Mouse (Mus musculus): ENCODE measurements around the gene Hoxd3. TPM values are rescaled to one million over a fixed set of nuclear protein-coding genes. Genes with fewer than 3 reads are reported as not detected.

Hoxd3 gene
- polyA plus RNA-seq, 1 experiment: 0.09 TPM

- WGBS: 6% methylated on average over 13 of the region's 13 CpGs
- Histone ChIP-seq H3K4me3 (replicated peaks; ENCODE audit: extremely low read depth, low read depth, low read length) (no peak overlapping the region), H3K4me1 (ENCODE audit: control insufficient read depth, insufficient read depth, low read length) (peaks cover 4% of the 10 kb centered on the region)
- no peak for TF ChIP-seq POLR2A (IDR thresholded peaks at IDR 0.05; ENCODE audit: borderline replicate concordance, extremely low read depth, low read depth, low read length)
- no peak for TF ChIP-seq CTCF (IDR thresholded peaks at IDR 0.05; ENCODE audit: insufficient read depth, low read length)
- DNase-seq: no peak
Measured at GRCm38 (mm10) chr2:74761941-74762340, 50.2 kb downstream of the Hoxd3 start.

- H3K4me3 ChIP-seq (replicated peaks; ENCODE audit: extremely low read depth, low read depth, low read length): no peak within 1 kb of the TSS
- no peak for DNase-seq
- peaks cover 4% of the 10 kb centered on the region for H3K4me1 ChIP-seq (ENCODE audit: control insufficient read depth, insufficient read depth, low read length)
- 2% methylated on average over 50 of the region's 61 CpGs for WGBS
- TF ChIP-seq CTCF (IDR thresholded peaks at IDR 0.05; ENCODE audit: insufficient read depth, low read length) (no peak), POLR2A (IDR thresholded peaks at IDR 0.05; ENCODE audit: borderline replicate concordance, extremely low read depth, low read depth, low read length) (no peak)
Measured at GRCm38 (mm10) chr2:74762522-74763244, 51.0 kb downstream of the Hoxd3 start, which contains the start of gene Hoxd1. Gene Hoxd1, plus strand, starts transcription at chr2:74762980.

GRCm38 (mm10) chr2:74763245-74763735 lies 51.6 kb downstream of the Hoxd3 start:
- DNase-seq: no peak
- 2% methylated on average over 53 of the region's 53 CpGs for WGBS
- no peak overlapping the region for H3K4me3 ChIP-seq (replicated peaks; ENCODE audit: extremely low read depth, low read depth, low read length)
- TF ChIP-seq CTCF (IDR thresholded peaks at IDR 0.05; ENCODE audit: insufficient read depth, low read length) (no peak), POLR2A (IDR thresholded peaks at IDR 0.05; ENCODE audit: borderline replicate concordance, extremely low read depth, low read depth, low read length) (no peak)
- peaks cover 4% of the 10 kb centered on the region for H3K4me1 ChIP-seq (ENCODE audit: control insufficient read depth, insufficient read depth, low read length)

GRCm38 (mm10) chr2:74763976-74764375 lies 52.2 kb downstream of the Hoxd3 start:
- Histone ChIP-seq H3K4me3 (replicated peaks; ENCODE audit: extremely low read depth, low read depth, low read length) (no peak overlapping the region), H3K4me1 (ENCODE audit: control insufficient read depth, insufficient read depth, low read length) (peaks cover 4% of the 10 kb centered on the region)
- 50% methylated on average over 10 of the region's 10 CpGs for WGBS
- DNase-seq: no peak
- TF ChIP-seq CTCF (IDR thresholded peaks at IDR 0.05; ENCODE audit: insufficient read depth, low read length) (no peak), POLR2A (IDR thresholded peaks at IDR 0.05; ENCODE audit: borderline replicate concordance, extremely low read depth, low read depth, low read length) (no peak)

GRCm38 (mm10) chr2:74774359-74774758 lies 62.6 kb downstream of the Hoxd3 start:
- no peak for DNase-seq
- Histone ChIP-seq H3K4me3 (replicated peaks; ENCODE audit: extremely low read depth, low read depth, low read length) (no peak overlapping the region), H3K4me1 (ENCODE audit: control insufficient read depth, insufficient read depth, low read length) (no peaks in the 10 kb centered on the region)
- 79% methylated on average over 2 of the region's 2 CpGs for WGBS
- TF ChIP-seq POLR2A (IDR thresholded peaks at IDR 0.05; ENCODE audit: borderline replicate concordance, extremely low read depth, low read depth, low read length) (no peak), CTCF (IDR thresholded peaks at IDR 0.05; ENCODE audit: insufficient read depth, low read length) (no peak)

GRCm38 (mm10) chr2:74777536-74778275 lies 66.0 kb downstream of the Hoxd3 start:
- no peaks in the 10 kb centered on the region for H3K4me1 ChIP-seq (ENCODE audit: control insufficient read depth, insufficient read depth, low read length)
- 68% methylated on average over 13 of the region's 13 CpGs for WGBS
- TF ChIP-seq CTCF (IDR thresholded peaks at IDR 0.05; ENCODE audit: insufficient read depth, low read length) (no peak), POLR2A (IDR thresholded peaks at IDR 0.05; ENCODE audit: borderline replicate concordance, extremely low read depth, low read depth, low read length) (no peak)

GRCm38 (mm10) chr2:74781386-74781785 lies 69.7 kb downstream of the Hoxd3 start:
- H3K4me3 ChIP-seq (replicated peaks; ENCODE audit: extremely low read depth, low read depth, low read length): no peak overlapping the region
- no peak for TF ChIP-seq POLR2A (IDR thresholded peaks at IDR 0.05; ENCODE audit: borderline replicate concordance, extremely low read depth, low read depth, low read length)
- no peak for TF ChIP-seq CTCF (IDR thresholded peaks at IDR 0.05; ENCODE audit: insufficient read depth, low read length)
- DNase-seq: no peak
- 82% methylated on average over 5 of the region's 5 CpGs for WGBS
- H3K4me1 ChIP-seq (ENCODE audit: control insufficient read depth, insufficient read depth, low read length): no peaks in the 10 kb centered on the region

More at GRCm38 (mm10) chr2:74777536-74778275, 66.0 kb downstream of the Hoxd3 start:
- no peak for DNase-seq
- H3K4me3 ChIP-seq (replicated peaks; ENCODE audit: extremely low read depth, low read depth, low read length): no peak overlapping the region

GRCm38 (mm10) chr2:74795531-74795930 lies 83.8 kb downstream of the Hoxd3 start:
- H3K4me1 ChIP-seq (ENCODE audit: control insufficient read depth, insufficient read depth, low read length): no peaks in the 10 kb centered on the region
- no peak for DNase-seq
- no peak for TF ChIP-seq CTCF (IDR thresholded peaks at IDR 0.05; ENCODE audit: insufficient read depth, low read length)
- TF ChIP-seq POLR2A (IDR thresholded peaks at IDR 0.05; ENCODE audit: borderline replicate concordance, extremely low read depth, low read depth, low read length): no peak
- H3K4me3 ChIP-seq (replicated peaks; ENCODE audit: extremely low read depth, low read depth, low read length): no peak overlapping the region
- WGBS: 32% methylated on average over 7 of the region's 7 CpGs

Other genes starting within 250 kb of the Hoxd3 start
- gene Lnpk, start 132.5 kb upstream of the Hoxd3 start, polyA plus RNA-seq (2012; rRNA removed): 5.5 and 6.2 TPM in 2 replicates
- gene Evx2, start 52.4 kb upstream of the Hoxd3 start, polyA plus RNA-seq (2012; rRNA removed): not detected in 2 replicates
- gene Hoxd13, start 43.6 kb upstream of the Hoxd3 start, polyA plus RNA-seq (2012; rRNA removed): 0.04 and 0.15 TPM in 2 replicates
- gene Hoxd12, start 36.9 kb upstream of the Hoxd3 start, polyA plus RNA-seq (2012; rRNA removed): not detected in 2 replicates
- 0.24 TPM in 1 of 2 replicates, not detected in the other for gene Hoxd11, start 32.4 kb upstream of the Hoxd3 start, polyA plus RNA-seq (2012; rRNA removed)
- not detected in 2 replicates for gene Hoxd10, start 20.0 kb upstream of the Hoxd3 start, polyA plus RNA-seq (2012; rRNA removed)
- gene Hoxd9, start 14.2 kb upstream of the Hoxd3 start, polyA plus RNA-seq (2012; rRNA removed): 0.43 and 0.75 TPM in 2 replicates
- gene Hoxd8, start 7.3 kb upstream of the Hoxd3 start, polyA plus RNA-seq (2012; rRNA removed): 0.49 and 0.67 TPM in 2 replicates
- gene Hoxd4, start within 50 bp of the Hoxd3 start, polyA plus RNA-seq (2012; rRNA removed): 0.63 and 1.4 TPM in 2 replicates
- gene Gm28230, start 14.8 kb downstream of the Hoxd3 start, polyA plus RNA-seq (2012; rRNA removed): 0.14 and 0.18 TPM in 2 replicates
- not detected in 2 replicates for gene Hoxd1, start 51.1 kb downstream of the Hoxd3 start, polyA plus RNA-seq (2012; rRNA removed)
- 31.3 and 37.6 TPM in 2 replicates for gene Mtx2, start 113.9 kb downstream of the Hoxd3 start, polyA plus RNA-seq (2012; rRNA removed)

Data from lung, adult 2 months (tissue).